Mouse (Mus musculus): ENCODE measurements around the gene Rfesd.

Rfesd gene

GRCm38 (mm10) chr13:75981901-75982300 lies 36.6 kb downstream of the Rfesd start:
- DNase-seq (ENCODE audit: extremely low read depth, low read depth, low spot score) = no peak

- DNase-seq (ENCODE audit: extremely low read depth, low read depth, low spot score) = no peak
Observed at GRCm38 (mm10) chr13:75976649-75977048, 41.9 kb downstream of the Rfesd start.

GRCm38 (mm10) chr13:75976218-75976617 lies 42.3 kb downstream of the Rfesd start:
- no peak for DNase-seq (ENCODE audit: extremely low read depth, low read depth, low spot score)

- no peak for DNase-seq (ENCODE audit: extremely low read depth, low read depth, low spot score)
Observed at GRCm38 (mm10) chr13:75975629-75976028, 42.9 kb downstream of the Rfesd start.

GRCm38 (mm10) chr13:75974481-75974880 lies 44.0 kb downstream of the Rfesd start:
- DNase-seq (ENCODE audit: extremely low read depth, low read depth, low spot score) = no peak

GRCm38 (mm10) chr13:75966850-75967249 lies 51.7 kb downstream of the Rfesd start, which contains the start of gene Spata9:
Gene Spata9, plus strand, starts transcription at chr13:75967150.
- DNase-seq (ENCODE audit: extremely low read depth, low read depth, low spot score) = no peak

GRCm38 (mm10) chr13:75955357-75955992 lies 63.0 kb downstream of the Rfesd start:
- DNase-seq (ENCODE audit: extremely low read depth, low read depth, low spot score) = no peak
